Mouse (Mus musculus): ENCODE results near the gene Osm.

Osm gene

GRCm38 (mm10) chr11:4235665-4236545 is at the start of gene Osm:
Gene Osm, plus strand, starts transcription at chr11:4236420.
- peak; percentile 56 to 67 for DNase-seq (ENCODE audit: low spot score in 2 of 2)

DNA sequence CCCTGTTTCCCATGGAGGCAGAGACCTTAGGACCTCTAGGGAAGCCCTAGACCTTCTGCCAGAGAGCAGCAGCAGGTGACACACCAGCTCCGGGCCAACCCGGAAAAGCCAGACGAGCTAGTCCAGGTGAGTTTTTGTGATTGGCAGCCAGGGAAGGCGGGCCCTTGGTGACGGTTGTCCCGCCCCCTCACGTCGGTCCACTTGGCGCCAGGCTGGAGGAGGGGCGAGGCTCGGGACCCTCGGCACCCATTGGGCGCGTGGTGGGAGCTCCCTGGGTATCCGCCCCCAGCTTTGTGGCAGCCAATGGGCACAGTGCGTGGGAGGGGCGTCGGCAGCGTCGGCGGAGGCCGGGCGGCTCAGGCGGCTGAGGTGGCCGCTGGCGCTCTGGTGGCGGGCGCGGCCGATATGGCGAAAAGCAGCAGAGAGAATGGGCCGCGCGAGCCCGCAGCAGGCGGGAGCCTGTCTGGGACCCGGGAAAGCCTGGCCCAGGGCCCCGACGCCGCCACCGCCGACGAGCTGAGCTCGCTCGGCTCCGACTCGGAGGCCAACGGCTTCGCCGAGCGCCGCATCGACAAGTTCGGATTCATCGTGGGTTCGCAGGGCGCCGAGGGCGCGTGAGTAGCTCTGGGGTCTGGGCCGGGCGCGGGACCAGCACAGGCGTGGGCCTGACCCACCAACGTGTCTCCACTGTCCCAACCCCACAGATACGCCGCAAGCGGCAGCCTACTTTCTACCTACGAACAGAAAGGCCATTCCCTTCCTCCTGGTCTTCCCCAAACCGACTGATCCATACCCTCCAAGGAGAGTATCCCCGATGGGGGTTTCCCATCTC is 49.5 kb upstream of the Osm start, which contains the start of gene Tbc1d10a:
TSS of gene Tbc1d10a (plus strand) at position 304 of the 832 bp plus-strand sequence.
- DNase-seq (ENCODE audit: low spot score in 2 of 2): peak; percentile 97 to 99

DNA sequence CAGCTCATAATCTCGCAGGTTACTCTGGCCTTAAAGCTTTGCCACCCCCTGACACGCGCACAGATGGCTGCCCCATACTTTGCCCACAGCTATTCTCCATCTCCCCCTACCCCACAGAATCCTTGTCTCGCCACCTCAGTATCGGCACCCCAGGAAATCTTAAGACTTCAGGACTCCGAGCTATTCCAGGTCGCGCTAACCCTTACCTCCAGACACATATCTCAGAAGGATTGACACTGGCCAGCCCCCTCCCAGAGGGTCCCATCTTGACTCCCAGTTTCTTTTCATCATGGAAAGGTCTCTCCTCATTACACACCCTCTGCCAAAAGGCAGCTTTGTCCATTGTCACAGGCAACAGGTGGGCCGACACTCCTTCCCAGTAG is 48.9 kb upstream of the Osm start:
- DNase-seq (ENCODE audit: low spot score in 2 of 2): no peak

- DNase-seq (ENCODE audit: low spot score in 2 of 2): no peak
These were observed 47.0 kb upstream of the Osm start for GRCm38 (mm10) chr11:4189182-4189581.

GRCm38 (mm10) chr11:4190677-4191076 is 45.5 kb upstream of the Osm start:
- no peak for DNase-seq (ENCODE audit: low spot score in 2 of 2)

- no peak for DNase-seq (ENCODE audit: low spot score in 2 of 2)
These were observed 43.5 kb upstream of the Osm start for GRCm38 (mm10) chr11:4192757-4193156.

- DNase-seq (ENCODE audit: low spot score in 2 of 2): no peak
These were observed 42.8 kb upstream of the Osm start for GRCm38 (mm10) chr11:4193420-4193819.

DNA sequence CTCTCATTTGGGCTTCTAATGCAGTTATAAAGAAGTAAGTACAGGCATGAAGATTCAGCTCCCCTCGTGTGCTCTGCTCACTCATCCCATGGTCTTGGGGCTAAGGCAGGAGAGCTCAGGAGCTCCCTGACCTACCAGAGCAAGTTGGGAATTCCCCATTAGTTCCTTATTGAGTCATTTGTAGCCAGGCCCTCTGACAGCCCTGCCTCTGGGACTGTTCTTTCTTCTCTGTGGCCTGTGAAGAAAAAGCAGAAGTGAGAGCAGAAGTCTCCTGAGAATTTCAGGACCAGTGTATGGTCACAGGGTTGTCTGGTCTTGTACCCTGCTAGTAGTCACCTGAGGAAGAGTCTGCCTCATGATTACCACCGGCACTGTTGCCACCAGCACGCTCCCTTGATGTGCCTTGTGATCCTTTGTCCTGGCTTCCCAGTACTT is 40.6 kb upstream of the Osm start:
- DNase-seq (ENCODE audit: low spot score in 2 of 2): peak in 1 of 2 experiments; percentile 78

GRCm38 (mm10) chr11:4196636-4197035 is 39.6 kb upstream of the Osm start:
- no peak for DNase-seq (ENCODE audit: low spot score in 2 of 2)

- DNase-seq (ENCODE audit: low spot score in 2 of 2): no peak
These were observed 38.5 kb upstream of the Osm start for GRCm38 (mm10) chr11:4197691-4198090.

DNA sequence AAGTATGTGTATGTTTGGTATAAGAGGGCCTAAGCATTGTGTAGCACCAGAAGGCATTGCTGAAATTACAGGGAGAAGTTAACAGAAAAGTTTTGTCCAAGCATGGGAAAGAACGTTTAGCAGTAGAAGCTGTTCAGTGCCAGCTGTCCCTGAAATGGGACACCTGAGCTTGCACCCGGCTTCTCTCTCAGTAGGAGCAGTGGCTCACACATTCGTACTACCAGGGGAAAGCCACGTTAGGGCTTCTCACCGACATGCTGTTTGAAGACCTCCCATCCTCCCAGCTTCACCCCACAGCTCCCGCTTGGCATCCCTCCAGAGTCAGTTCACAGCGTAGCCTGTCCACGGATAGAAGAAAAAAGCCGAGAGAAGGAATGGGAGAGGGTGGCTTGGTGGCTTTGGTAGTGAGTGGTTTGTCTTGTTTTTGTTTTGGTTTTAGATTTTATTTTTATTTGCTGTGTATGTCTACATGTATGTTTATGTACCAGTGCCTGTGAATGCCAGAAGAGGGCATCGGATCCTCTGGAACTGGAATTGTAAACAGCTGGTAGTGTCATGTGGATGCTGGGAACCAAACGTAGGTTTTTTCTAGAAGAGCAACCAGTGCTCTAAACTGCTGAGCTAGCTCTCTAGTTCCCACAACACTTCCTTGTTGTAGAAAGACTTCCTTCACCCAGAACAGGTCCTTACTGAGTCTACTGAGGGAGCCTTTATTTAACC is 34.1 kb upstream of the Osm start:
- no peak for DNase-seq (ENCODE audit: low spot score in 2 of 2)

DNA sequence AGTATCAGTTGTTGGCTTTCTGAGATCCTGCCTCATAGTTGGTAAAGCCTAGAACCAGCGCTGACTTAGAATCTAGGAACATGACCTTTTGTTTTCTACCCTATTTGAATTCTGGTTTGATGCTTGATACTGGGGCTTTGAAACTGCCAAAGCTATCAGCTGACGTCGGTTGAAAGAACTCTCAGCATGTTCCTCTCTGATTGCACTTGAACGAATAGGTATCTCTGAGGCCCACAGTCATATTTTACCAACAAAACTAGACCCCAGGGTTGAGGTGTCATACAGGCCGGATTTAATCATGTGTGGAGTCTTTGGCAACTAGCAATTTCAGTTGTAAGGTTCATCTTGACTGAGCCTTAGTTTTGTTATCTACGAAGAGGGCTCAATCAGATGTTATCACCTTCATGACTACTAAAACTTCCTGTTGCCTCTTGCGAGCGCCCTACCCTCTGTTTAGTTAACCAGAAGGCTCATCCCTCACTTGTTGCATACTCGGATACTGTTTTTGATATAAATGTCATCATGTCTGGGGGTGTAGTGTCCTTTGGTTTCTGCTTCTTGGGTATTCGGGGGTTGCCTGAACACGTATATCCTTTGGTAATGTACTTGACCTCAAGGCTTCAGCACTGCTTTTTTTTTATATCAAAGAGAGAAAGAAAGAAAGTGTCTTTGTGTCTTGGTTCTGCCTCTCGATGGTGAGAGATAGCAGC is 33.1 kb upstream of the Osm start:
- DNase-seq (ENCODE audit: low spot score in 2 of 2): no peak

GRCm38 (mm10) chr11:4203705-4204074 is 32.5 kb upstream of the Osm start:
- DNase-seq (ENCODE audit: low spot score in 2 of 2): peak; percentile 42 to 52

- no peak for DNase-seq (ENCODE audit: low spot score in 2 of 2)
These were observed 31.0 kb upstream of the Osm start for GRCm38 (mm10) chr11:4205097-4205655.

DNA sequence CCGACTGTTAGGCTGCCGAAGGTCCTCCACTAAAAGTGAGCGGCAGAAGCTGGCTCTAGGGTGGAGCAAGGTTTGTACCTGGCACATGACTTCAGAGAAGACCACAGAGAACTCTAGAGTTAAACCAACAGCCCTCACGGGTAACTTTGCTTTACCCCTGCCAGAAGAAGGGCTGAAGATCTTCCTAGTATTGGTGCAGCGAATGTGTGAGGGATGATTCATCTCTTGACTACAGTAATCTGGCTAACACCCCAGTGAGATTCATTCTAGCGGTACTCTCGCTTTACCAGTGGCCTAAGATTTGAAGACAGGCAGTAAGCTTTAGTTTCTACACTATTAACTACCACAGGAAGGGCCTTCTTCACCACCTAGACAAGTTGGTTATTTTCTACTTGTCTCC is 30.3 kb upstream of the Osm start:
- DNase-seq (ENCODE audit: low spot score in 2 of 2): no peak

- DNase-seq (ENCODE audit: low spot score in 2 of 2): peak in 1 of 2 experiments; percentile 29
These were observed 29.7 kb upstream of the Osm start for GRCm38 (mm10) chr11:4206563-4206962.

DNA sequence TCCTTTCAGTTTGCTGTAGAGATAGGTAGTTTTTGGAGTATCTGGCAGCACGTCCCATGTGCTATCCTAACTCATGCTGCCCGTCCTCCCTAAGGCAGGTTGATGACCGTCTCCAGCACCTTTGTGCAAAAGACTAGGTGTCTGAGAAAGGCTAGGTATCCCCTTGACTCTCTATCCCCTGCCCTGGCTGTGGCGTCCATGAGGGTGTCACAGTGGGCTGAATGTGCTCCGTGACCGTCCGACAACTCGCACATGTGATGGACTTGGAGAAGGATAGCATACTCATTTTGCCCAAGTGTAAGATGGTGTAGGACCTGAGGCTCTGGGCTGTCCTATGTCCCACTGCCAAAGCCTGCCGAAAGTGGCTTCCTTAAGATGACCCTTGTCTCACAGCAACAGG is 28.6 kb upstream of the Osm start:
- DNase-seq (ENCODE audit: low spot score in 2 of 2): no peak

DNA sequence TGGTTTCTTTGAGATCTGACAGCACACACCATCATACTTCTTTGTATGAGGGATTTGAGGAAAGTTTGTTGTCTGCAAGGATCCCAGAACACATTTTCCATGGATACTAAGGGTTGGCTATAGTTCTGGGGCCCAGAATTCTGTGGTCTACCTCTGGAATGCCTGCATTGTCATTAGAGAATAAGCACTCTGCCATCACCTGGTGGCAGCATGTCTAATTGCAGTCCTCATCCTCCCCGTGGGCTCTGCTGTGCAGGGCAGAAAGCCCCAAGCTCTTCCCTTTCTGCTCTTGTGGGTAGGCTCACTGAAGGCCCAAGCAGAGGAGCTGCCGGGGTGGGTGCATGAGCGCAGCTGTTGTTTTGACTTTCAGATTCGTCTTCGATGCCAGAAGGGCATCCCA is 26.7 kb upstream of the Osm start:
- no peak for DNase-seq (ENCODE audit: low spot score in 2 of 2)

GRCm38 (mm10) chr11:4210786-4211185 is 25.4 kb upstream of the Osm start:
- DNase-seq (ENCODE audit: low spot score in 2 of 2): no peak

- DNase-seq (ENCODE audit: low spot score in 2 of 2): no peak
These were observed 23.1 kb upstream of the Osm start for GRCm38 (mm10) chr11:4213107-4213506.

- DNase-seq (ENCODE audit: low spot score in 2 of 2): no peak
These were observed 21.6 kb upstream of the Osm start for GRCm38 (mm10) chr11:4214572-4214971.

Measured in natural killer cell, adult 2 months (primary cell).